Mouse (Mus musculus) hindbrain, embryonic 10.5 days (tissue): ENCODE data around the gene Cyb561d1. TPM values are rescaled to one million over a fixed set of nuclear protein-coding genes. Genes with fewer than 3 reads are reported as not detected.
A peak's percentile ranks its signal among the peaks of the same experiment; 100 is the strongest.

ENCODE experiments used
- DNase-seq: peaks from one replicate; pipeline ENCODE4 v3.0.0-alpha.2; 2017; ENCODE audit warnings: low spot score
- H3K27ac ChIP-seq: fragments of 300-500 bp; sonication (generic); 2 replicates; pipeline ENCODE4 v1.5.1; 2016; ENCODE audit warnings: mild to moderate bottlenecking, moderate library complexity
- H3K27me3 ChIP-seq: fragments of 300-500 bp; sonication (generic); 2 replicates; pipeline ENCODE4 v1.6.1; 2016; ENCODE audit warnings: mild to moderate bottlenecking; ENCODE audit not compliant: poor library complexity, insufficient read depth, severe bottlenecking
- H3K36me3 ChIP-seq: fragments of 300-500 bp; sonication (generic); 2 replicates; pipeline ENCODE4 v1.6.1; 2016; ENCODE audit warnings: mild to moderate bottlenecking, moderate library complexity
- H3K4me1 ChIP-seq: fragments of 300-500 bp; sonication (generic); replicated peaks from 2 replicates; pipeline ENCODE4 v1.6.1; 2016; ENCODE audit warnings: mild to moderate bottlenecking
- H3K4me3 ChIP-seq: fragments of 300-500 bp; sonication (generic); 2 replicates; pipeline ENCODE4 v1.5.1; 2016; ENCODE audit warnings: mild to moderate bottlenecking, moderate library complexity
- H3K9me3 ChIP-seq: fragments of 300-500 bp; sonication (generic); 2 replicates; pipeline ENCODE4 v1.6.1; 2016; ENCODE audit warnings: mild to moderate bottlenecking, moderate library complexity
- WGBS: fragments of 180-500 bp; shearing (Covaris S2); methylation state at CpG from one replicate; pipeline ENCODE4 v1.1.7; 2016; 5-methylcytosine and 5-hydroxymethylcytosine counted together
- polyA plus RNA-seq: library from polyadenylated mRNA; unstranded; fragments of >200 nt; fragmentation: Nextera tagmentation; extraction: Ambion mirVana; gene quantifications from 2 replicates; pipeline ENCODE4 v1.2.1, GENCODE M21; 2016

Gene Cyb561d1
- polyA plus RNA-seq, 1 experiment from 2014 or later, result 5.2 TPM

DNA sequence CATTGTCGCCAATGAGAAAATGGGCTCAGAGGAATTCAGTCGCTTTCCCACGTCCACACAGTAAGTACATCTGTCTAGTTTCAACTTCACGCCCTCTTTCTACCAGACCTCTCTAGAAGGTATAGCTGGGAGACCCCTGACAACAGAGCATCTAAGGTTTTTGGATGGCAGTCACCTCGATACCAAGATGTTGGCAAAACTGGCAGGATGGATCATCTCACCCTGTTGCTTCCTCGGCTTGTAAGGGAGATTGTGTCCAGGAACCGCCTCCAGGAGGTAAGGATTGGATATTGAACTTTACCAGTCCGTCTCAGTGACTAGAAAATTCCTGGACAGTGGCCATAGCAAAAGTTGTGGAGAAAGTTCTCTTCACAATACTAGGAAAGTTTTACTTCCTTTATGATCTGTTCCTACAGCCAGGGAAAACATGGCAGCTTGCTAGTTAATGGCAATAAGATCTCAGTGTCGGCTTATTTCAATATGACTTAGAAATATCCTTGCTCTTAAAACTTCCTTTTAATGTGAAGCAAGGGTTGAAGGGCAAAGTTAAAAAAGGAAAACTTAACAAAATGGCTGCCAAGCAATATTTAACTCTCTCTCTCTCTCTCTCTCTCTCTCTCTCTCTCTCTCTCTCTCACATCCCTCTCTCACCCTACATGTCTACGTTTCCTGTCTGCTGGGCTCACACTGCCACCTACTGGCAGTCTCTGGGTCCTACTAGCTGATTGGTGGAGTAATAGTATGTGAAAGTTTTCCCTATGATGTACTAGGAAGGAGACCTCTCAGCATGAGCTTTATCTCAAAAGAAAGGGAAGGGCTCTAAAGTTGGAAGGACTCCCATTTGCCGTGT lies 53.4 kb downstream of the Cyb561d1 start:
- H3K27ac ChIP-seq, result no peak overlapping the region
- no peaks in the 10 kb centered on the region for H3K27me3 ChIP-seq
- H3K4me3 ChIP-seq, result no peak overlapping the region
- peaks cover 34% of the 10 kb centered on the region for H3K4me1 ChIP-seq
- H3K9me3 ChIP-seq, result no peaks in the 10 kb centered on the region
- peak; percentile 86 for DNase-seq
- 0 out of 2 replicates have a peak, but pooled peaks cover 6% of the 10 kb centered on the region for H3K36me3 ChIP-seq
- 66% methylated on average over 11 of the region's 11 CpGs for WGBS

GRCm38 (mm10) chr3:108146671-108147070 lies 54.3 kb downstream of the Cyb561d1 start:
- 61% methylated on average over 5 of the region's 5 CpGs for WGBS
- Histone ChIP-seq H3K4me3 (peak overlapping the region; percentile 89), H3K27ac (peak overlapping the region; percentile 97), H3K4me1 (peaks cover 34% of the 10 kb centered on the region), H3K9me3 (no peaks in the 10 kb centered on the region), H3K36me3 (0 out of 2 replicates have a peak, but pooled peaks cover 6% of the 10 kb centered on the region), H3K27me3 (no peaks in the 10 kb centered on the region)
- no peak for DNase-seq

Other genes with a start within 250 kb of the Cyb561d1 start
- gene Gstm3, start 231.9 kb downstream of the Cyb561d1 start, polyA plus RNA-seq, result not detected in 2 replicates
- 20.7 and 25.7 TPM in 2 replicates for gene Gstm2, start 214.8 kb downstream of the Cyb561d1 start, polyA plus RNA-seq
- 38.6 and 44.4 TPM in 2 replicates for gene Gstm1, start 183.2 kb downstream of the Cyb561d1 start, polyA plus RNA-seq
- gene Gstm4, start 156.3 kb downstream of the Cyb561d1 start, polyA plus RNA-seq, result 12.8 and 13.9 TPM in 2 replicates
- 53.3 and 58.7 TPM in 2 replicates for gene Ampd2, start 114.6 kb downstream of the Cyb561d1 start, polyA plus RNA-seq
- gene Gnat2, start 108.4 kb downstream of the Cyb561d1 start, polyA plus RNA-seq, result 0.46 and 0.81 TPM in 2 replicates
- gene Gnai3, start 55.1 kb downstream of the Cyb561d1 start, polyA plus RNA-seq, result 178 and 201 TPM in 2 replicates
- gene Gpr61, start 46.3 kb downstream of the Cyb561d1 start, polyA plus RNA-seq, result 0.95 and 1.4 TPM in 2 replicates
- gene Amigo1, start 14.9 kb downstream of the Cyb561d1 start, polyA plus RNA-seq, result 5.8 and 6.2 TPM in 2 replicates
- gene Atxn7l2, start 9.7 kb upstream of the Cyb561d1 start, polyA plus RNA-seq, result 24.2 and 26.8 TPM in 2 replicates
- 1.0 TPM in 2 replicates for gene Sypl2, start 25.4 kb upstream of the Cyb561d1 start, polyA plus RNA-seq
- gene Psma5, start 55.7 kb upstream of the Cyb561d1 start, polyA plus RNA-seq, result 296 and 335 TPM in 2 replicates
- gene Sort1, start 82.9 kb upstream of the Cyb561d1 start, polyA plus RNA-seq, result 15.9 and 19.7 TPM in 2 replicates
- gene Mybphl, start 163.7 kb upstream of the Cyb561d1 start, polyA plus RNA-seq, result not detected in 2 replicates
- 75.8 and 89.8 TPM in 2 replicates for gene Psrc1, start 182.6 kb upstream of the Cyb561d1 start, polyA plus RNA-seq
- gene Celsr2, start 214.3 kb upstream of the Cyb561d1 start, polyA plus RNA-seq, result 58.1 and 79.1 TPM in 2 replicates
- 161 and 177 TPM in 2 replicates for gene Sars, start 244.0 kb upstream of the Cyb561d1 start, polyA plus RNA-seq